Mouse (Mus musculus) cerebellum, adult 2 months (tissue): ENCODE data around the gene Fhod1. TPM values are rescaled to one million over a fixed set of nuclear protein-coding genes. Genes with fewer than 3 reads are reported as not detected.
A peak's percentile ranks its signal among the peaks of the same experiment; 100 is the strongest.

Experiments
- DNase-seq, 2 experiments: peaks; one replicate each; pipeline ENCODE4 v3.0.0; 2021
- H3K27ac ChIP-seq: fragments of 200-500 bp; 2 replicates; pipeline ENCODE4 v1.5.1; 2012; ENCODE audit warnings: low read length, control low read depth, inconsistent platforms; ENCODE audit not compliant: insufficient read depth
- H3K27me3 ChIP-seq: fragments of 200-500 bp; 2 replicates; pipeline ENCODE4 v1.6.1; 2012; ENCODE audit warnings: inconsistent platforms, mild to moderate bottlenecking, low read length, moderate library complexity; ENCODE audit not compliant: control insufficient read depth, insufficient read depth
- H3K4me1 ChIP-seq: fragments of 200-500 bp; 2 replicates; pipeline ENCODE4 v1.6.1; 2011; ENCODE audit warnings: low read length; ENCODE audit not compliant: control insufficient read depth, insufficient read depth
- H3K4me3 ChIP-seq: fragments of 200-500 bp; replicated peaks from 2 replicates; pipeline ENCODE3; 2011; ENCODE audit warnings: mild to moderate bottlenecking, low read depth, low read length, control low read depth; ENCODE audit not compliant: insufficient read depth
- CTCF ChIP-seq: fragments of 200-500 bp; IDR thresholded peaks from 2 replicates; pipeline ENCODE4 v1.5.1; 2011; ENCODE audit warnings: low read depth, mild to moderate bottlenecking, control low read depth, low read length, moderate library complexity, borderline replicate concordance; ENCODE audit not compliant: insufficient read depth
- POLR2A ChIP-seq: fragments of 200-500 bp; IDR thresholded peaks from 2 replicates; pipeline ENCODE4 v1.6.1; 2011; ENCODE audit warnings: low read length, control low read depth, borderline replicate concordance; ENCODE audit not compliant: insufficient read depth
- WGBS: fragments of 180-500 bp; shearing (Covaris S2); methylation state at CpG from one replicate; pipeline ENCODE4 v1.1.7; 2018; 5-methylcytosine and 5-hydroxymethylcytosine counted together
- polyA plus RNA-seq: library from polyadenylated mRNA; depleted of rRNA; stranded (reverse); fragments of >200 nt; gene quantifications from 2 replicates; pipeline ENCODE4 v1.2.3, GENCODE M21; 2012

The Fhod1 gene
- polyA plus RNA-seq, 1 experiment = 4.0 TPM

- DNase-seq = peak in 1 of 2 experiments; percentile 43
- no peaks in the 10 kb centered on the region for H3K27me3 ChIP-seq
- H3K27ac ChIP-seq = no peak overlapping the region
- peak overlapping the region; percentile 82 for H3K4me3 ChIP-seq
- WGBS = 15% methylated on average over 34 of the region's 34 CpGs
- no peak for TF ChIP-seq CTCF
- TF ChIP-seq POLR2A = no peak
- no peaks in the 10 kb centered on the region for H3K4me1 ChIP-seq
Observed at GRCm38 (mm10) chr8:105346611-105347427, 934 bp downstream of the Fhod1 start.

GRCm38 (mm10) chr8:105345061-105345975 lies 2.4 kb downstream of the Fhod1 start:
- 64% methylated on average over 7 of the region's 7 CpGs for WGBS
- H3K4me1 ChIP-seq = no peaks in the 10 kb centered on the region

GRCm38 (mm10) chr8:105343791-105344574 lies 3.8 kb downstream of the Fhod1 start:
- no peak for DNase-seq
- no peak overlapping the region for H3K4me3 ChIP-seq
- H3K27ac ChIP-seq = no peak overlapping the region
- no peaks in the 10 kb centered on the region for H3K4me1 ChIP-seq
- 41% methylated on average over 8 of the region's 8 CpGs for WGBS
- TF ChIP-seq CTCF = no peak
- TF ChIP-seq POLR2A = no peak
- no peaks in the 10 kb centered on the region for H3K27me3 ChIP-seq

More at GRCm38 (mm10) chr8:105345061-105345975, 2.4 kb downstream of the Fhod1 start:
- H3K27ac ChIP-seq = no peak overlapping the region
- DNase-seq = no peak
- no peak overlapping the region for H3K4me3 ChIP-seq
- TF ChIP-seq POLR2A (no peak), CTCF (no peak)
- no peaks in the 10 kb centered on the region for H3K27me3 ChIP-seq

GRCm38 (mm10) chr8:105342768-105343167 lies 5.0 kb downstream of the Fhod1 start:
- WGBS = 85% methylated on average over 4 of the region's 4 CpGs
- TF ChIP-seq CTCF (no peak), POLR2A (no peak)
- Histone ChIP-seq H3K4me1 (no peaks in the 10 kb centered on the region), H3K27ac (no peak overlapping the region), H3K27me3 (no peaks in the 10 kb centered on the region), H3K4me3 (no peak overlapping the region)
- no peak for DNase-seq

- Histone ChIP-seq H3K4me3 (no peak overlapping the region), H3K27me3 (no peaks in the 10 kb centered on the region), H3K4me1 (no peaks in the 10 kb centered on the region), H3K27ac (no peak overlapping the region)
- 20% methylated on average over 8 of the region's 8 CpGs for WGBS
- TF ChIP-seq POLR2A (no peak), CTCF (no peak)
- DNase-seq = no peak
Observed at GRCm38 (mm10) chr8:105341399-105341798, 6.4 kb downstream of the Fhod1 start.

GRCm38 (mm10) chr8:105339886-105340635 lies 7.7 kb downstream of the Fhod1 start:
- no peaks in the 10 kb centered on the region for H3K27me3 ChIP-seq
- TF ChIP-seq POLR2A (no peak), CTCF (no peak)
- DNase-seq = no peak
- no peak overlapping the region for H3K27ac ChIP-seq
- H3K4me1 ChIP-seq = no peaks in the 10 kb centered on the region
- 75% methylated on average over 6 of the region's 6 CpGs for WGBS
- no peak overlapping the region for H3K4me3 ChIP-seq

GRCm38 (mm10) chr8:105338992-105339391 lies 8.8 kb downstream of the Fhod1 start:
- no peak for TF ChIP-seq CTCF
- no peak for TF ChIP-seq POLR2A
- WGBS = 76% methylated on average over 4 of the region's 4 CpGs
- Histone ChIP-seq H3K27ac (no peak overlapping the region), H3K27me3 (no peaks in the 10 kb centered on the region), H3K4me3 (no peak overlapping the region), H3K4me1 (no peaks in the 10 kb centered on the region)
- DNase-seq = no peak
